Mouse (Mus musculus): ENCODE measurements around the gene Zfp423. TPM values are rescaled to one million over a fixed set of nuclear protein-coding genes. Genes with fewer than 3 reads are reported as not detected.

Zfp423 gene
- polyA plus RNA-seq, 1 experiment from 2014 or later = 39.2 TPM

DNA sequence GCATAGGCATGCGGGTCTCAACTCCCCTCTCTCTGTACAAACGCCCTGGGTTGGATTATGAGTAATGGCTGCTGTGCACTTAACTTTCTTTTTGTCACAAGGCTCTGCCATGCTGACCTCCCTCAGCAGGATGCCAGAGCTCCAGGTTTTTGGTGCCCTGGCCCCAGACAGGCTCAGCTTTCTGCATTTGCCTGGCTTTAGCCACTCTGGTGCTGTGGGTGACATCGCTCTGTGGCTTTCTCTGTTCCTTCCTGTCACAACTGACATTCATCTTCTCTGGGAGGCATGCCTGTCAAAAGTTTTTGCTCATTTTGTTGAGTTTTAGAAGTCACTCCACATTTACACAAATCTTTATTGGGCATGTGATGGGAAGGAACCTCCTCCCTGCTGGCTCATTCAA, 277.3 kb downstream of the Zfp423 start:
- Histone ChIP-seq H3K27me3 (ENCODE audit: control insufficient read depth, insufficient read depth, low read length) (no peaks in the 10 kb centered on the region), H3K36me3 (ENCODE audit: control insufficient read depth, insufficient read depth, low read length) (peaks cover 6% of the 10 kb centered on the region; the same call in 1 of the 2 replicates), H3K9me3 (ENCODE audit: control insufficient read depth, low read length) (no peaks in the 10 kb centered on the region), H3K27ac (replicated peaks; ENCODE audit: low read depth, low read length) (no peak overlapping the region), H3K4me1 (ENCODE audit: control insufficient read depth, insufficient read depth, low read length) (peaks cover 9% of the 10 kb centered on the region), H3K4me3 (ENCODE audit: low read depth, low read length) (no peak overlapping the region), H3K9ac (ENCODE audit: low read length) (no peak overlapping the region), H3K4me2 (ENCODE audit: low read depth, severe bottlenecking) (no peak overlapping the region)
- ATAC-seq (ENCODE audit: insufficient number of reproducible peaks, low FRiP score, low TSS enrichment, low read depth) (no peak), DNase-seq (ENCODE audit: low spot score) (no peak)
- WGBS = 87% methylated on average over 3 of the region's 3 CpGs

DNA sequence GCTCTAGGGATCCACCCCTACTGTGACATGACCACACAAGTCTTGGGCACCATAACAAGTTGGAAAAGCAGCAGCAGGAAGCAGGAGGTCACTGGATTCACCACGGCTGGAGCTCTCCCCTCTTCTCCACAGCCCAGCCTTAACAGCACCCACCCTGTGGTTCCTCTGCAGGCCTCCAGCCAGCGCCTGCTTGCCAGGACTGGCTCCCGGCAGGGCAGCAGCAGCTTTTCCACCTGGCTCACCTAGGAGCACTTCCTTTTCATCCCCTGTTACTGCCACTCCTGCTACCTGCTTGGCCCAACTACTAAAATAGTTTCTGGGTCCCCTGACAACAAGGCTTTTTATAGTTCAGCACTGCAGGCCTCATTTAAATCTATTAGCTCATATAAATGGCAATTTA, 279.4 kb downstream of the Zfp423 start:
- no peaks in the 10 kb centered on the region for H3K9me3 ChIP-seq (ENCODE audit: control insufficient read depth, low read length)
- H3K9ac ChIP-seq (ENCODE audit: low read length) = no peak overlapping the region
- no peak for DNase-seq (ENCODE audit: low spot score)
- H3K4me2 ChIP-seq (ENCODE audit: low read depth, severe bottlenecking) = no peak overlapping the region
- WGBS = 46% methylated on average over 3 of the region's 3 CpGs
- no peak overlapping the region for H3K27ac ChIP-seq (replicated peaks; ENCODE audit: low read depth, low read length)
- H3K27me3 ChIP-seq (ENCODE audit: control insufficient read depth, insufficient read depth, low read length) = no peaks in the 10 kb centered on the region
- H3K4me3 ChIP-seq (ENCODE audit: low read depth, low read length) = no peak overlapping the region
- peaks cover 9% of the 10 kb centered on the region for H3K4me1 ChIP-seq (ENCODE audit: control insufficient read depth, insufficient read depth, low read length)
- H3K36me3 ChIP-seq (ENCODE audit: control insufficient read depth, insufficient read depth, low read length) = peaks cover 5% of the 10 kb centered on the region
- ATAC-seq (ENCODE audit: insufficient number of reproducible peaks, low FRiP score, low TSS enrichment, low read depth) = no peak

DNA sequence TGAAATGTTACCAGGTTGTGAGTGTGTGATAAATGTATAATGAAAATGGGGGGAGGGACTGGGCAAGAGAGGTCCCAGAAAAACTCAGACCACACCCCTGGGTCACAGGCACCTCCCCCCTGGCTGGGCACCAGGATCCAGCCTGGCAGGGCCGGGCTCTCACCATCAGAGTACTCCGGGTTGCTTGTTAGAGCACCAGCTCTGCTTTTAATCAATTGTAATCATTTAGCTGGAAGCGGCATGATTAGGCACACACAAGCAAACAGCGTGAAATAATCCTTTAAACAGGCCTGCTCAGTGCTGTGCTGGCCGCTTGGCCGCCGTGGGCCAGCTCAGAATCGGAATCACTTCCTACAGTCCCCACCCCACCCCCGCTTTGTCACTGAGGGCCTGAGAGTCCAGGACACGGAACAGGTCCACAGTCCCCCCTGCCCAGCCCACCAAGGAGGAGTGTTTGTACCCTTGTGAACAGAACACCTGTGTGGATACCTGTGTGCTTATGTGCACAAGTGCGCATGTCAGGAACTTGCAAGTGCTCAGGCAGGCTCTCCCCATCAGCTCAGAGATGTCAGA, 279.9 kb downstream of the Zfp423 start:
- Histone ChIP-seq H3K4me1 (ENCODE audit: control insufficient read depth, insufficient read depth, low read length) (peaks cover 9% of the 10 kb centered on the region), H3K27me3 (ENCODE audit: control insufficient read depth, insufficient read depth, low read length) (no peaks in the 10 kb centered on the region), H3K9me3 (ENCODE audit: control insufficient read depth, low read length) (no peaks in the 10 kb centered on the region), H3K27ac (replicated peaks; ENCODE audit: low read depth, low read length) (no peak overlapping the region), H3K4me3 (ENCODE audit: low read depth, low read length) (no peak overlapping the region), H3K36me3 (ENCODE audit: control insufficient read depth, insufficient read depth, low read length) (peaks cover 5% of the 10 kb centered on the region; the same call in 1 of the 2 replicates), H3K9ac (ENCODE audit: low read length) (no peak overlapping the region), H3K4me2 (ENCODE audit: low read depth, severe bottlenecking) (no peak overlapping the region)
- DNase-seq (ENCODE audit: low spot score) (no peak), ATAC-seq (ENCODE audit: insufficient number of reproducible peaks, low FRiP score, low TSS enrichment, low read depth) (no peak)
- WGBS = 68% methylated on average over 11 of the region's 11 CpGs

DNA sequence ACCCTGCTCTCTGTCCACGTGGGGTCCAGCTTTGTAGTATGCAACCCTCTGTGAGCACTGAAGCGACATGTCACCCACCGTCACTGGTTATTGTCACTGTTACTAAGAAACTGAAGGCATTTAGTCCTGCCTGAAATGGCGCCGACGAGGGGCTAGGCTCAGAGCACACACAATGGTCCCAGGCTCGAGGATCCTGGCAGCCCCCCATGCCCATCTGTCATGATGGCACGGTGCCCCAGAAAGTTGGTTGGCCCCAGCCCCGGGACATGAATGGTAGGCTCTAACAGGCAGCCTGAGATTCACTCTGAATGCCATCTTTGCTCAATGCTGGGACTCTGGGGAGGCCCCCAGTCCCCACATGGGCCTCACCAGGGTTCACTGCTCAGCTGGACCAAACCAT, 284.0 kb downstream of the Zfp423 start:
- H3K9ac ChIP-seq (ENCODE audit: low read length) = no peak overlapping the region
- no peak overlapping the region for H3K4me3 ChIP-seq (ENCODE audit: low read depth, low read length)
- no peak overlapping the region for H3K4me2 ChIP-seq (ENCODE audit: low read depth, severe bottlenecking)
- DNase-seq (ENCODE audit: low spot score) (no peak), ATAC-seq (ENCODE audit: insufficient number of reproducible peaks, low FRiP score, low TSS enrichment, low read depth) (no peak)
- H3K36me3 ChIP-seq (ENCODE audit: control insufficient read depth, insufficient read depth, low read length) = peaks cover 2% of the 10 kb centered on the region; the same call in 1 of the 2 replicates
- H3K9me3 ChIP-seq (ENCODE audit: control insufficient read depth, low read length) = no peaks in the 10 kb centered on the region
- 92% methylated on average over 9 of the region's 9 CpGs for WGBS
- H3K27ac ChIP-seq (replicated peaks; ENCODE audit: low read depth, low read length) = no peak overlapping the region
- peaks cover 8% of the 10 kb centered on the region for H3K4me1 ChIP-seq (ENCODE audit: control insufficient read depth, insufficient read depth, low read length)
- no peaks in the 10 kb centered on the region for H3K27me3 ChIP-seq (ENCODE audit: control insufficient read depth, insufficient read depth, low read length)

DNA sequence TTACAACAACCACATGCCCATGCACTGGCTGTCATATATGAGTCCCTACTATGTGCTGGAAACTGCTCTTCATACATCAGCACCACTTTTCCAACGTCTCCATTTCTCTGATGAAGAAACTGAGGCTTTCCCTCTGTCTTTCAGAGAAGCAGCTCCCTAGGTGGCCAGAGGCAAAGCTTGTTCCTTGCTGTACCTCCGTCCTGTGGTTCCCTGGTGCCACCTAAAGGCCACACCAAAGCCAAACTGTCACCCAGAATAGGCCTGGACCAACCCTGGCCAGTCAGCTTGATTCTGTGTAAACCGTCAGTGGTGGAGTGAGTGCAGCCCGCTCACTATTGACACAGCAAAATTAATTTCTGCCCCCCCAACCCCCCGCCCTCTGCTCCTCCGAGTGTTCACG, 285.2 kb downstream of the Zfp423 start:
- Histone ChIP-seq H3K27ac (replicated peaks; ENCODE audit: low read depth, low read length) (no peak overlapping the region), H3K4me1 (ENCODE audit: control insufficient read depth, insufficient read depth, low read length) (no peaks in the 10 kb centered on the region), H3K4me3 (ENCODE audit: low read depth, low read length) (no peak overlapping the region), H3K4me2 (ENCODE audit: low read depth, severe bottlenecking) (no peak overlapping the region), H3K9me3 (ENCODE audit: control insufficient read depth, low read length) (no peaks in the 10 kb centered on the region), H3K27me3 (ENCODE audit: control insufficient read depth, insufficient read depth, low read length) (no peaks in the 10 kb centered on the region), H3K9ac (ENCODE audit: low read length) (no peak overlapping the region), H3K36me3 (ENCODE audit: control insufficient read depth, insufficient read depth, low read length) (peaks cover 2% of the 10 kb centered on the region; the same call in 1 of the 2 replicates)
- DNase-seq (ENCODE audit: low spot score) = no peak
- no peak for ATAC-seq (ENCODE audit: insufficient number of reproducible peaks, low FRiP score, low TSS enrichment, low read depth)
- WGBS = 78% methylated on average over 7 of the region's 7 CpGs

DNA sequence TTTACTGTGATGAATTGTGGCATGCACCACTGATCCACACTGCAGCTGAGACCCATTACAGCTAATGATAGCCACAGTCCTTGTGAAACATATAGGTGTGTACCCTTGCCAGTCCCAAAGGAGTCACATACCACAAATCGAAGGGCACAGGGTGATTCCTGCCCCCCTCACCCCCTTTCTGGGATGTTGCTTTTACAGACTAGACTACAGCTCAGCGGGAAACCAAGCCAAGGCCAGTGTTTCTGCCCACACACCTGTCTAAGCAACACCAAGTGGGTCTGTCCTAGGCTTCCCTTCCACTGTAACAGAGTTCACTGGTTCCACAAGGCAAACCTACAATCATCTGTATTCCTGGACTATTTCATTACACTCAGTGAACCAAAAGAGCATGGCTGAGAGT, 287.2 kb downstream of the Zfp423 start:
- Histone ChIP-seq H3K9ac (ENCODE audit: low read length) (no peak overlapping the region), H3K36me3 (ENCODE audit: control insufficient read depth, insufficient read depth, low read length) (peaks cover 2% of the 10 kb centered on the region; the same call in 1 of the 2 replicates), H3K27me3 (ENCODE audit: control insufficient read depth, insufficient read depth, low read length) (no peaks in the 10 kb centered on the region), H3K4me2 (ENCODE audit: low read depth, severe bottlenecking) (no peak overlapping the region), H3K9me3 (ENCODE audit: control insufficient read depth, low read length) (no peaks in the 10 kb centered on the region), H3K27ac (replicated peaks; ENCODE audit: low read depth, low read length) (no peak overlapping the region), H3K4me1 (ENCODE audit: control insufficient read depth, insufficient read depth, low read length) (peaks cover 6% of the 10 kb centered on the region), H3K4me3 (ENCODE audit: low read depth, low read length) (no peak overlapping the region)
- ATAC-seq (ENCODE audit: insufficient number of reproducible peaks, low FRiP score, low TSS enrichment, low read depth) (no peak), DNase-seq (ENCODE audit: low spot score) (no peak)
- WGBS = 86% methylated on average over 2 of the region's 2 CpGs

DNA sequence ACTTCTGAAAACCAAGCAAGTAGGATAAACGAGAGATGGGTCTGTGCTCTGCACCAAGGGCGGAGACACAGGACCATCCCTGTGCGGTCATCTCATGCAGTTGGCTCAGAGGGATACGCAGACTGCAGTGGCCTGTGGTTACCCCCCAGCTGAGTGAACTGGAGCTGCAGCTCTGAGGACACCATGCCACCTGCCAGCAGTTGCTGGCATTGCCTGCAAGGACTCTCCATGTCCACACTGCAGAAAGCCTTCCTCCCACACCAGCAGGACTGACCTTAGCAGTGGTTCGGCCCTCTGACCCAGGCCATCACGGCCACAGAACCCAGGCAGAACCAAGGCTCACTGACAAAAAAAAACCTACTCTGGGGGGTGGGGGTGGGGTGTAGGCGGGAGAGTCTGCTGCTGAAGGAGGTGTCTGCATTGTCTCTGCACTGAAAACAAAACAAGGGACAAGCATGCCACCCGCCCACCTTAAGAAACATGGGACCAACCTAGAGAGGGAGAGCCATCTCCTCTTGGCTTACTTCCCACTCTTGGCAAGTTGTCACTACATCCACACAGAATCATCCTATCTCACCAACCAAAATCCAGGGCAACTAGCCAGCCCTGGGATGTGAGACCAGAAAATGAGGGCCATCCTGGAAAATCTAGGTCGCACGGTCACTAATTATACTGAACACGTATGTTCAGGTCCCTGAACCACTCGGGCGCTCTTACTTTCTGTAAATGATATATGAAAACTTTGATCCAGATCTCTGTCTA, 288.0 kb downstream of the Zfp423 start:
- H3K27me3 ChIP-seq (ENCODE audit: control insufficient read depth, insufficient read depth, low read length) = no peaks in the 10 kb centered on the region
- H3K4me3 ChIP-seq (ENCODE audit: low read depth, low read length) = no peak overlapping the region
- peaks cover 6% of the 10 kb centered on the region for H3K4me1 ChIP-seq (ENCODE audit: control insufficient read depth, insufficient read depth, low read length)
- H3K9me3 ChIP-seq (ENCODE audit: control insufficient read depth, low read length) = no peaks in the 10 kb centered on the region
- 88% methylated on average over 13 of the region's 13 CpGs for WGBS
- DNase-seq (ENCODE audit: low spot score) (no peak), ATAC-seq (ENCODE audit: insufficient number of reproducible peaks, low FRiP score, low TSS enrichment, low read depth) (no peak)
- no peak overlapping the region for H3K9ac ChIP-seq (ENCODE audit: low read length)
- no peak overlapping the region for H3K4me2 ChIP-seq (ENCODE audit: low read depth, severe bottlenecking)
- H3K27ac ChIP-seq (replicated peaks; ENCODE audit: low read depth, low read length) = no peak overlapping the region
- 0 out of 2 replicates have a peak, but pooled peaks cover 2% of the 10 kb centered on the region for H3K36me3 ChIP-seq (ENCODE audit: control insufficient read depth, insufficient read depth, low read length)

DNA sequence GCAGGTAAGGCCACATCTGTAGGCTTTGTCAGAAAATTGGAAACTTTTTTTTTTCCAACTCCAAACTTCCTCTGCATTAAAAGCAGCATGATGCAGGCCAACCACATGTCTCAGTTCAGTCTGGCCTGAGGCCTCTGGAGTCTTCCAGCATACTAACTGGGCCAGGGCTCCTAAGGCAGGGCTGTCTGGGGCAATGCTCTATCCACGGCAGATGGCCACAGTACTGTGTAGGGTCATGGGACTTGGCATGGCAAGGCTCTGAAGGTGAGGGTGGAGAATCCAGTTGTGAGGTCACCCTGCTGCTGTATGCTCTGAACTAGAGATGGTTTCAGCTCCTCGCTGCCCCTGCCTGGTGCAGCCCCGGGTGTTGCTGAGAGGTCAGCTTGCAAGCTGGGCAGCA, 289.2 kb downstream of the Zfp423 start:
- H3K36me3 ChIP-seq (ENCODE audit: control insufficient read depth, insufficient read depth, low read length) = 0 out of 2 replicates have a peak, but pooled peaks cover 2% of the 10 kb centered on the region
- 96% methylated on average over 3 of the region's 3 CpGs for WGBS
- H3K4me2 ChIP-seq (ENCODE audit: low read depth, severe bottlenecking) = no peak overlapping the region
- H3K4me1 ChIP-seq (ENCODE audit: control insufficient read depth, insufficient read depth, low read length) = peaks cover 6% of the 10 kb centered on the region
- H3K9ac ChIP-seq (ENCODE audit: low read length) = no peak overlapping the region
- H3K4me3 ChIP-seq (ENCODE audit: low read depth, low read length) = no peak overlapping the region
- H3K9me3 ChIP-seq (ENCODE audit: control insufficient read depth, low read length) = no peaks in the 10 kb centered on the region
- H3K27ac ChIP-seq (replicated peaks; ENCODE audit: low read depth, low read length) = no peak overlapping the region
- no peak for ATAC-seq (ENCODE audit: insufficient number of reproducible peaks, low FRiP score, low TSS enrichment, low read depth)
- no peak for DNase-seq (ENCODE audit: low spot score)
- H3K27me3 ChIP-seq (ENCODE audit: control insufficient read depth, insufficient read depth, low read length) = no peaks in the 10 kb centered on the region
